Mouse (Mus musculus): ENCODE measurements around the gene Olfr968.

The Olfr968 gene

GRCm38 (mm10) chr9:39783153-39783552 lies at the start of gene Olfr968:
TSS of gene Olfr968 (minus strand) at chr9:39783253.
- DNase-seq = no peak

GRCm38 (mm10) chr9:39808560-39808959 lies 25.5 kb upstream of the Olfr968 start, which contains the start of gene Olfr970:
TSS of gene Olfr970 (plus strand) at chr9:39808860.
- DNase-seq = no peak

- no peak for DNase-seq
Observed at GRCm38 (mm10) chr9:39790558-39790957, 7.5 kb upstream of the Olfr968 start, which contains the start of gene Olfr969. TSS of gene Olfr969 (plus strand) at chr9:39790945.

- DNase-seq = no peak
Observed at GRCm38 (mm10) chr9:39746428-39746827, 36.6 kb downstream of the Olfr968 start.

GRCm38 (mm10) chr9:39745949-39746348 lies 37.1 kb downstream of the Olfr968 start, which contains the start of gene Olfr967:
TSS of gene Olfr967 (plus strand) at chr9:39746249.
- DNase-seq = no peak

- no peak for DNase-seq
Observed at GRCm38 (mm10) chr9:39740741-39741140, 42.3 kb downstream of the Olfr968 start.

GRCm38 (mm10) chr9:39730678-39731077 lies 52.4 kb downstream of the Olfr968 start, which contains the start of gene Olfr150:
TSS of gene Olfr150 (plus strand) at chr9:39730978.
- DNase-seq = no peak

All from kidney, postnatal 10 days (tissue).